Mouse (Mus musculus) midbrain, embryonic 13.5 days (tissue): ENCODE data around the gene Cpsf7. TPM values are rescaled to one million over a fixed set of nuclear protein-coding genes. Genes with fewer than 3 reads are reported as not detected.

ENCODE experiments used
- ATAC-seq: fragments of 200-750 bp; cut with Nextera tagmentation; 2 replicates; pipeline ENCODE4 v1.8.0; 2017; ENCODE audit warnings: mild to moderate bottlenecking, moderate TSS enrichment, moderate library complexity
- H3K27ac ChIP-seq: fragments of 300-500 bp; sonication (generic); 2 replicates; pipeline ENCODE4 v1.5.1; 2015; ENCODE audit warnings: inconsistent platforms, mild to moderate bottlenecking, moderate library complexity
- H3K27me3 ChIP-seq: fragments of 300-500 bp; sonication (generic); 2 replicates; pipeline ENCODE4 v1.6.1; 2015; ENCODE audit warnings: mild to moderate bottlenecking, inconsistent platforms
- H3K36me3 ChIP-seq: fragments of 300-500 bp; sonication (generic); 2 replicates; pipeline ENCODE4 v1.6.1; 2015; ENCODE audit warnings: mild to moderate bottlenecking, inconsistent platforms
- H3K4me1 ChIP-seq: fragments of 300-500 bp; sonication (generic); replicated peaks from 2 replicates; pipeline ENCODE4 v1.6.1; 2015; ENCODE audit warnings: inconsistent platforms
- H3K4me2 ChIP-seq: fragments of 300-500 bp; sonication (generic); replicated peaks from 2 replicates; pipeline ENCODE4 v1.6.1; 2015; ENCODE audit warnings: moderate library complexity, mild to moderate bottlenecking, inconsistent platforms
- H3K4me3 ChIP-seq: fragments of 300-500 bp; sonication (generic); replicated peaks from 2 replicates; pipeline ENCODE4 v1.5.1; 2015; ENCODE audit warnings: mild to moderate bottlenecking, inconsistent platforms
- H3K9ac ChIP-seq: fragments of 300-500 bp; sonication (generic); replicated peaks from 2 replicates; pipeline ENCODE4 v1.6.1; 2015; ENCODE audit warnings: mild to moderate bottlenecking, inconsistent platforms
- H3K9me3 ChIP-seq: fragments of 300-500 bp; sonication (generic); 2 replicates; pipeline ENCODE4 v1.6.1; 2016; ENCODE audit warnings: mild to moderate bottlenecking, inconsistent platforms
- WGBS: fragments of 180-500 bp; shearing (Covaris S2); methylation state at CpG from one replicate; pipeline ENCODE4 v1.1.7; 2015; 5-methylcytosine and 5-hydroxymethylcytosine counted together
- polyA plus RNA-seq: library from polyadenylated mRNA; unstranded; fragments of >200 nt; fragmentation: Nextera tagmentation; extraction: Ambion mirVana; gene quantifications from 2 replicates; pipeline ENCODE4 v1.2.1, GENCODE M21; 2015

The Cpsf7 gene
- polyA plus RNA-seq, 1 experiment from 2014 or later: 56.9 TPM

DNA sequence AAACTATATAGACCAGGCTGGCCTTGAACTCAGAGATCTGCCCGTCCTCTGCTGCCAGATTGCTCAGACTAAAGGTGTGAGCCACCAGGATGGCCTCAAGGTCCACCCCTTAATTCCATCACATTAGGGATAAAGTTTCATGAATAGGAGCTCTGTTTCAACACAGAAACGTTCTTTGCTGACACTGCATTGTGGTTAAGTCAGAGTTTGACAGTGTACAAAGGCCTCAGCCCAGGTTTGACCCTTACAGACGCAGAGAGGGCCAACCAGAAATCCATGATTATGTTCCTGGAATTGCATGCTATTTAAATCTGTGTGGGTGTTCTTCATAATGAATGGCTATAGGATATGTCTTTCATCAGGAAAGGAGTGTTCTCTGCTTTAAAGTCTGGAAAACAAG lies 65.2 kb downstream of the Cpsf7 start:
- 77% methylated on average over 3 of the region's 3 CpGs for WGBS
- no peak for ATAC-seq
- Histone ChIP-seq H3K36me3 (peaks cover 49% of the 10 kb centered on the region), H3K9ac (no peak overlapping the region), H3K27me3 (no peaks in the 10 kb centered on the region), H3K4me2 (no peak overlapping the region), H3K4me1 (no peaks in the 10 kb centered on the region), H3K27ac (no peak overlapping the region), H3K9me3 (no peaks in the 10 kb centered on the region), H3K4me3 (no peak overlapping the region)

DNA sequence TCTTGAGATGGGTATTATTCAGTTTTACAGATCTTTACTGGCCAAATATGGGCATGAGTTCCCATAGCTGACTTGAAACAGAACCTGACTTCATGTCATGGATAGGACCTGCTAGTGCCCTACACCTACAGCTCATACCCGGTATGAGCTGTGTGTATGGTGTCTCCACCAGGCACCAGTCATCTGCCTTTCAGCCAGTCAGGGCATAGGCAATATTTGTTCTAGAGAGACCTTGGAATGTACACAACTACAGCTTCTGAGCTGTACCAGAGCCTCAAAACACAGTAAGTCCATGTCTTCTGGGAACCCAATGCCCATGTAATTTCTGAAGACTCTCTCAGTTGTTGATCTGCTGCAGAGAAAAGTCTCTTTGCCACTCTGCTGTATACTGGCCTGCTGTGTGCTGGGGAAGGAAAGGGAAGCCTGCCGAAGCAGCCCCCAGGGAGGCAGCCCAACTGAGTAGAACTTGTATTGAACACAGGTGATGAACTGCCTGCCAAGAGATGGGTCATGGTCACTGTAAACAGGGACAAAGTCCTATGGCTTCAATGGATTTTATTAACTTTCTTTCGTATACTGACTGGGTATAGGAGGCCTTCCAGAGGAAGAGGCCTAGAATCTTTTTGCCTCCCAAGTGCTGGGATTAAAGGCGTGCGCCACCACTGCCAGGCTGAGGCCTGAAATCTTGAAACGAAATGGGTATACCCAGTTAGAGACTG lies 66.8 kb downstream of the Cpsf7 start:
- H3K4me3 ChIP-seq: no peak overlapping the region
- H3K27ac ChIP-seq: no peak overlapping the region
- H3K9me3 ChIP-seq: no peaks in the 10 kb centered on the region
- H3K27me3 ChIP-seq: no peaks in the 10 kb centered on the region
- peaks cover 62% of the 10 kb centered on the region for H3K36me3 ChIP-seq
- no peak overlapping the region for H3K9ac ChIP-seq
- no peaks in the 10 kb centered on the region for H3K4me1 ChIP-seq
- H3K4me2 ChIP-seq: no peak overlapping the region
- ATAC-seq: no peak
- 96% methylated on average over 6 of the region's 6 CpGs for WGBS

Other genes with a start within 250 kb of the Cpsf7 start
- gene Dagla, start 220.4 kb upstream of the Cpsf7 start, polyA plus RNA-seq: 5.1 and 5.3 TPM in 2 replicates
- 8.2 and 8.8 TPM in 2 replicates for gene Syt7, start 136.2 kb upstream of the Cpsf7 start, polyA plus RNA-seq
- gene Lrrc10b, start 67.8 kb upstream of the Cpsf7 start, polyA plus RNA-seq: 0.71 and 0.76 TPM in 2 replicates
- 1.0 and 1.6 TPM in 2 replicates for gene Ppp1r32, start 42.3 kb upstream of the Cpsf7 start, polyA plus RNA-seq
- gene Sdhaf2, start 876 bp downstream of the Cpsf7 start, polyA plus RNA-seq: 63.3 and 63.5 TPM in 2 replicates
- gene Tmem216, start 31.0 kb downstream of the Cpsf7 start, polyA plus RNA-seq: 56.1 and 58.6 TPM in 2 replicates
- 17.1 and 18.8 TPM in 2 replicates for gene Cyb561a3, start 51.9 kb downstream of the Cpsf7 start, polyA plus RNA-seq
- gene Tmem138, start 52.1 kb downstream of the Cpsf7 start, polyA plus RNA-seq: 51.3 and 52.2 TPM in 2 replicates
- 297 and 311 TPM in 2 replicates for gene Ddb1, start 80.1 kb downstream of the Cpsf7 start, polyA plus RNA-seq
- gene Tkfc, start 80.4 kb downstream of the Cpsf7 start, polyA plus RNA-seq: 23.5 and 25.9 TPM in 2 replicates
- 0.39 and 0.61 TPM in 2 replicates for gene Vwce, start 108.9 kb downstream of the Cpsf7 start, polyA plus RNA-seq
- not detected in 2 replicates for gene Pga5, start 152.8 kb downstream of the Cpsf7 start, polyA plus RNA-seq
- 33.1 and 35.5 TPM in 2 replicates for gene Vps37c, start 163.5 kb downstream of the Cpsf7 start, polyA plus RNA-seq
- gene Cd5, start 213.7 kb downstream of the Cpsf7 start, polyA plus RNA-seq: 0.24 TPM in 2 replicates